Mouse (Mus musculus) thymus, postnatal 14 days (tissue): ENCODE results near the gene Sigirr.

Experiments used
- DNase-seq: peaks from one replicate; pipeline ENCODE4 v3.0.0; 2021

The Sigirr gene

DNA sequence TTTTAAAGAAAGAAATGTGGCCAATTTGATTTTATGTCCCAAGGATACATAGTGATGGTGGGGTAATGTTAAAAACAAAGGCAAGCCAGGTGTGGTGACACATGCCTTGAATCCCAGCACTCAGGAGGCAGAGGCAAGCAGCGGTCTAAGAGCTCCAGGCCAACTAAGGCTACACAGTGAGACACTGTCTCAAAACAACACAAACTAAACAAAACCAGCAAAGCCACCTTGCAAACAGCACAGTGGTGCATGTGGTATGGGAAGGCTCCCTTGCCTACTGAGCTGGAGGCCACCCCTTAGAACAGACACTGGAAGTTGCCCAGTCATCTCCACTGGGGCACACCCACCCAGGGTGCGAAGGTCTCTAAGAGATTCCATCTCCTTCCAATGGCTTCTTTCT, 40.4 kb downstream of the Sigirr start:
- no peak for DNase-seq

DNA sequence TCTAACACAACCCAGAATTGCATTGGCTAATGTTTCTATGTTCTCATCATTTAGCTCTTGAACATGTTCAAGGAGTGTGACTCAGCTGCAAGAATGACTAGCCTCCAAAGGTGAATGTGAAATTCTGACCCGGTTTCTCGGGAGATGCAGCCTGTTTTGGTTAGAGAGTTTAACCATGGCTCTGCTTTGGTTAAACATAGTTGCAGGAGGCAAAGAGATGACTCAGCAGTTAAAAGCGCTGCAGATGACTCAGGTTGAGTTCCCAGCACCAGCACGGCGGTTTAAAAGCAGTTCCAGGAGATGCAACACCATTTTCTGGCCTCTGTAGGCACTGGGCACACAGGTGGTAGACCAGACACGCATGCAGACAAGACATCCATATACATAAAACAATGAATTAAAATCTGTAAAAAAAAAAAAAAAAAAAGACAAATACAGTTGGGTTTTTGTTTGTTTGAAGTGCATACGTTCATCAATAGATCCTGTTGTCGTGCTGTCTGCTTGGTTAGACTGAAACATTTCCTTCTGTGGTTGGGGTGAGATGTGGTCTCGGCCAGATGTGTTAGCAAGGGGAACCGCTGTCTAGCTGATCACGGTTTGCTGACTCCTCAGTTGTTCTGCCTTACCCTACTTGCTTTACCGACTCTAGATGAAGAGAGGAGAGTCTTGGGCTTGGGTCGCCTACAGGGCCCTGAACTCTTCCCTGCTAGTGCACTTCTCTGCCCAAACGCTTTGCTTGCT, 41.6 kb downstream of the Sigirr start:
- no peak for DNase-seq

GRCm38 (mm10) chr7:141057541-141057940, 42.8 kb downstream of the Sigirr start:
- DNase-seq: no peak

GRCm38 (mm10) chr7:141056976-141057375, 43.4 kb downstream of the Sigirr start:
- DNase-seq: no peak

DNA sequence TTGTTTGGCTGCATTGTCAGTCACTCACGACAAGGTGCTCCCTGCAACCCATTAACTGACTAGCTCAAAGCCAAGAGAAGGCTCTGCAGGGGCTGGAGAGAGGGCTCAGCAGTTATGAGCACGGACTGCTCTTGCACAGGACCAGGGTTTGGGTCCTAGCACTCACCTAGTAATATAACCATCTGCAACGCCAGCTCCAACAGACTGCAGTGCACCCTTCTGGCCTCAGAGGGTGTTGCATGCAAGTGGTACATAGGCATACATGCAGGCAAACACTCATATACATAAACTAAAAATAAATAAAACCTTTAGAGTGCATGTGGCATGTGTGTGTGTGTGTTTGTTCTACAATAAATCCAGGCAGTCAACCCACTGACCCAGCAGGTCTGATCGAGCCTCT, 44.6 kb downstream of the Sigirr start:
- DNase-seq: no peak

DNA sequence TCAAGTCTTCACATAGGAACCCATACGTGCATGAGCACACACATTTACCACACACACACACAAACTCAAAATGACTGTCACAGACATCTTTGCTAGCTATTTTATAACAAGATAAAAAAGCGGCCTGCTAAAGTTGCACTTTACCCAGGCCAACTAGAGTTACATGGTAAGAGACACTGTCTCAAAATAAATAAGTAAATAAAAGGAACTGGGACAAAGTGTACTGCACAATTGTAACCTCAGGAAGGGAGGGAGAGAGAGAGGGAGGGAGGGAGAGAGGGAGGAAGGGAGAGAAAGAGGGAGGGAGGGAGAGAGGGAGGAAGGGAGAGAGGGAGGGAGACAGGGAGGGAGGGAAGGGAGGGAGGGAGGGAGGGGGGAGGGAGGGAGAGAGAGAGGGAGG, 48.0 kb downstream of the Sigirr start:
- DNase-seq: no peak

DNA sequence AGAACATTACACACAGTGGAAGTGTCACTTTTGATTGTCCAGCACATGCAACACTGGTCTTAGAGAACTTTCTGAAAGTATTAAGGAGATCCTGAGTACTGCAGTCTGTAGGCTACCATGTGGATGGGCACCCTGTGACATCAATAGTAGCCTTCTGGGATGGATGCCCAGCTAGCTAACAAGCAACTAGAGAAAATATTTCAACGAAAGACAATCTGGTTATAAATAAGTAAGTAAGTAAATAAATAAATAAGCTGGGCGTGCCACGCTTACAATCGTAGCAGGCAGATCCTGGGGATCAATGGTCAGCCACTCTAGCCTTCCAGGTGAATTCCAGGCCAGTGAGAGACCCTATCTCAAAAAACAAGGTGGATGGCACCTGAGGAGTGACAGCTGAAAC, 48.4 kb downstream of the Sigirr start:
- DNase-seq: no peak

- DNase-seq: no peak
These were observed 49.2 kb downstream of the Sigirr start for GRCm38 (mm10) chr7:141051060-141051685.

GRCm38 (mm10) chr7:141049326-141049725, 51.0 kb downstream of the Sigirr start:
- DNase-seq: no peak

DNA sequence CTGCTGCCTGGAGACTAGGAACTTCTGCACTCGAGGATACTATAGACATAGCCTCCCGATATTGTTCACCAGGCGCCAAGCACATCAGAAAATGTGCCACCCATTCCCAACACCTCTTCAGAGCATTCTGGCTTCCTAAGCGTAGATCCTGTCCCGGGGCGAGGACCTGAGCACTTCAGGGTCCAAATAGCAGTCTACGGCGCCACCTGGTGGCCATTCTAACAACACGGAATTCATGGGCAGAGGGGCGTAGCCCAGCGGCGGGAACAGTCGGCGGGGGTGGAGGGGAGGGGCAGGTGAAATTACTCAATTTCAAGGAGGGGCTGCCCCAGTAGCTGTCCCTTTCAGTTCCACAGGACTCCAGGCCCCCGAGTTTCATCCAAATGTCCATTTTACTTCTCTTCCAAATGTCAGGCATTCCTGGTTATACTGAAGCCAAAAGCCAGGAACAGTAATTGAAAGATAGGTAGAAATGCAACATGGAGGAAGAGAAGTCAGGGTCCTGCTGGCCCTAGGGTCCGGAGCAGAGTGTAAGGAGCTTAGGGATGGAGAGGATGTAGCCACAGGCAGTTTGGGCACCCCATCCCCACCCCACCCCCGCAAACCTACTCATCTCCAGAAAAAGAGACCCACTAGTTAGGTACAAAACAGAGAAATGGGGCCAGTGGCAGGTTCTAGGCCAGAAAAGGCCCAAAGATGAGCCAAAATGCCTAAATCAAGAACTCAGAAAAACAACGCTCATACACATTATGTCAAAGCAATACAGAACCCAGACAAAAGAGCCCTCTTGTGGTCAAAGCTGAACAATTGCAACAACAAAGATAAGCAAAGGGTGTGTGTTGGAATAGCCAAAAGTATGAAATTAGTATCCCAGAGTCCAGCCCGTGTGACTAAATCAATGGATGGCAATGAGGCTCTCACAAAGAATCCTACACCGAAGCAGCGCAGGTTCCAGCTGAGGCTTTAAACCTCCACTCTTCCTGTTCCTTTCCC, 51.9 kb downstream of the Sigirr start:
- peak; percentile 90 for DNase-seq

GRCm38 (mm10) chr7:141047581-141048225, 52.7 kb downstream of the Sigirr start:
- DNase-seq: no peak

DNA sequence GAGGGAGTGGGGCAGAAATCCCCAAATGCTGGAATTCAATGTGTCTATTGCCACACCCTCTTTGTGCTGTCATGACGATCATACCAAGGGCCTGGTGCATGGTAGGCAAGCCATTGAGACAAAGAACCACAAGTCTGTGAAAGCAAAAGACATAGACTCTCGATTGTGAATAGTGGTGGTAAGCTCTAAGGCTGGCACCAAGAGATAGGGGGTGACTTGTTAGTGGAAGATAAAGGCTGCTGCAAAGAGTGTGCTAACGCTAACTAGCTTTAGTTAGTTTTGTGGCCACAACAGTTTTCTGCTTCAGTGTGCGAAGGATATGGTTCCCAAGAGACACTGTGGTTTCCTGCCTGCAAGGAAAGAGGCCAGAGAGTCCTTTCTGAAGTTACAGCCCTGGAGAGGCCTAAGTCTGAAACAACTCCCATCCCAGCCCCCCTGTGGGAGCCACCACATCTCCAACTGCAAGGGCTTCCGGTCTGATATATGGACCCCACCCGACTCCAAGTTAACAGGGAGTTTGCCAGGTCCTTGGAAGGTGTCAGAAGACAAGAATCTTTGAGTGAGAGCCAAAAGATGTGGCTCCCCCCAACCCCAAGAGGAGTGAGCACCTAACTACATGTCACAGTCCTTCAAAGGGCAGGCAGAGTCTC, 53.3 kb downstream of the Sigirr start:
- no peak for DNase-seq

DNA sequence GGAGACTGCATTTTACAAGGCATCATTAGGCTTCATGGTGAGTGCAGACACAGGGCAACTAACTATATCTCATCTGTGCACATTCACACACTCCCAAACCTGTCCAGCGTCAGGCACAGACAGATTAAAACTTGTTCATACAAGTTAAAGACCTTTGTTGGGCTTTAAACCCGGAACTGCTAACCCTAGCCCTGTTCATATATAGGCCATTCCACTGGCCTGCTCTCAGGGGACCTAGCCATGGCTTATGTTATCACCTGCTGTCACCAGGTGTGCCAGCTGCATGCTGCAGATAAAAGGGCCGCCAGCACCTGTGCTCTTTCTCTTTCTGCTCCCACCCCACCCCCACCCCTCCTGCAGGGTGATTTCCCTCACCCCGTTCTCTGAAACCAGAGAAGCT, 57.8 kb downstream of the Sigirr start:
- DNase-seq: no peak

GRCm38 (mm10) chr7:141041661-141042060, 58.7 kb downstream of the Sigirr start:
- DNase-seq: no peak
